Mouse (Mus musculus) stomach, embryonic 14.5 days (tissue): Measurements from ENCODE around the gene Tent4a. TPM values are rescaled to one million over a fixed set of nuclear protein-coding genes. Genes with fewer than 3 reads are reported as not detected.

ENCODE experiments used
- ATAC-seq: fragments of 200-750 bp; cut with Nextera tagmentation; 2 replicates; pipeline ENCODE4 v1.8.0; 2017; ENCODE audit warnings: low read depth, moderate TSS enrichment; ENCODE audit not compliant: insufficient number of reproducible peaks, insufficient read depth, low FRiP score
- H3K27ac ChIP-seq: fragments of 300-500 bp; sonication (generic); 2 replicates; pipeline ENCODE4 v1.5.1; 2014; ENCODE audit warnings: mild to moderate bottlenecking, low read length, moderate library complexity, mixed read lengths
- H3K27me3 ChIP-seq: fragments of 300-500 bp; sonication (generic); 2 replicates; pipeline ENCODE4 v1.6.1; 2014; ENCODE audit warnings: low read length, control low read depth, mixed read lengths; ENCODE audit not compliant: control insufficient read depth, insufficient read depth
- H3K36me3 ChIP-seq: fragments of 300-500 bp; sonication (generic); 2 replicates; pipeline ENCODE4 v1.6.1; 2014; ENCODE audit warnings: mild to moderate bottlenecking, control low read depth, low read length, moderate library complexity, mixed read lengths; ENCODE audit not compliant: control insufficient read depth, insufficient read depth
- H3K4me1 ChIP-seq: fragments of 300-500 bp; sonication (generic); 2 replicates; pipeline ENCODE4 v1.6.1; 2014; ENCODE audit warnings: low read length, control low read depth, mixed read lengths; ENCODE audit not compliant: control insufficient read depth, insufficient read depth
- H3K4me2 ChIP-seq: fragments of 300-500 bp; sonication (generic); replicated peaks from 2 replicates; pipeline ENCODE4 v1.6.1; 2014; ENCODE audit warnings: low read depth, low read length, control low read depth
- H3K4me3 ChIP-seq: fragments of 300-500 bp; sonication (generic); 2 replicates; pipeline ENCODE4 v1.5.1; 2014; ENCODE audit warnings: low read depth, low read length, control low read depth
- H3K9ac ChIP-seq: fragments of 300-500 bp; sonication (generic); replicated peaks from 2 replicates; pipeline ENCODE4 v1.6.1; 2014; ENCODE audit warnings: low read depth, mild to moderate bottlenecking, control low read depth, low read length, moderate library complexity, mixed read lengths
- H3K9me3 ChIP-seq: fragments of 300-500 bp; sonication (generic); 2 replicates; pipeline ENCODE4 v1.6.1; 2016; ENCODE audit warnings: low read depth, low read length, control low read depth; ENCODE audit not compliant: control insufficient read depth
- WGBS: fragments of 180-500 bp; shearing (Covaris S2); extraction: QIAGEN DNeasy Blood & Tissue Kit; methylation state at CpG from one replicate; pipeline ENCODE4 v1.1.7; 2014; 5-methylcytosine and 5-hydroxymethylcytosine counted together
- polyA plus RNA-seq: library from polyadenylated mRNA; unstranded; fragments of >200 nt; fragmentation: Nextera tagmentation; extraction: Ambion mirVana; gene quantifications from 2 replicates; pipeline ENCODE4 v1.2.1, GENCODE M21; 2014

Tent4a gene
- polyA plus RNA-seq, 1 experiment from 2014 or later = 8.8 TPM

- Histone ChIP-seq H3K27ac (peak overlapping the region; percentile 67; the same call in 1 of the 2 replicates), H3K4me3 (no peak overlapping the region), H3K9ac (no peak overlapping the region), H3K4me1 (peaks cover 27% of the 10 kb centered on the region), H3K27me3 (no peaks in the 10 kb centered on the region), H3K4me2 (no peak overlapping the region), H3K36me3 (no peaks in the 10 kb centered on the region), H3K9me3 (no peaks in the 10 kb centered on the region)
- no peak; the same call in 1 of the 2 replicates for ATAC-seq
- 41% methylated on average over 10 of the region's 10 CpGs for WGBS
Measured at GRCm38 (mm10) chr13:69541776-69542175, 7.4 kb upstream of the Tent4a start.

- ATAC-seq = 0 out of 2 replicates have a peak, but pooled peaks have one; percentile 26
- Histone ChIP-seq H3K4me1 (peaks cover 29% of the 10 kb centered on the region), H3K9me3 (no peaks in the 10 kb centered on the region), H3K4me2 (no peak overlapping the region), H3K27ac (peak overlapping the region; percentile 67), H3K4me3 (no peak overlapping the region), H3K36me3 (no peaks in the 10 kb centered on the region), H3K9ac (no peak overlapping the region), H3K27me3 (no peaks in the 10 kb centered on the region)
- 70% methylated on average over 6 of the region's 6 CpGs for WGBS
Measured at GRCm38 (mm10) chr13:69541209-69541608, 6.8 kb upstream of the Tent4a start.

GRCm38 (mm10) chr13:69538327-69538726 lies 3.9 kb upstream of the Tent4a start:
- Histone ChIP-seq H3K27me3 (no peaks in the 10 kb centered on the region), H3K9ac (no peak overlapping the region), H3K4me3 (no peak overlapping the region), H3K27ac (no peak overlapping the region), H3K4me1 (peaks cover 27% of the 10 kb centered on the region), H3K9me3 (no peaks in the 10 kb centered on the region), H3K4me2 (no peak overlapping the region), H3K36me3 (no peaks in the 10 kb centered on the region)
- WGBS = 34% methylated on average over 4 of the region's 4 CpGs
- ATAC-seq = no peak

- Histone ChIP-seq H3K4me1 (peaks cover 22% of the 10 kb centered on the region), H3K4me2 (no peak overlapping the region), H3K9ac (no peak overlapping the region), H3K4me3 (no peak overlapping the region), H3K9me3 (no peaks in the 10 kb centered on the region), H3K27ac (no peak overlapping the region), H3K27me3 (no peaks in the 10 kb centered on the region), H3K36me3 (no peaks in the 10 kb centered on the region)
- no peak for ATAC-seq
- WGBS = 80% methylated on average over 7 of the region's 7 CpGs
Measured at GRCm38 (mm10) chr13:69537366-69537765, 2.9 kb upstream of the Tent4a start.

GRCm38 (mm10) chr13:69536021-69536420 lies 1.6 kb upstream of the Tent4a start:
- Histone ChIP-seq H3K4me3 (peak overlapping the region; percentile 97; the same call in 1 of the 2 replicates), H3K4me1 (peaks cover 26% of the 10 kb centered on the region), H3K4me2 (peak overlapping the region; percentile 70; the same call in 1 of the 2 replicates), H3K27me3 (no peaks in the 10 kb centered on the region), H3K27ac (no peak overlapping the region), H3K9me3 (no peaks in the 10 kb centered on the region), H3K36me3 (no peaks in the 10 kb centered on the region; the same call in 1 of the 2 replicates), H3K9ac (0 out of 2 replicates have a peak overlapping the region, but pooled peaks have one; percentile 18)
- ATAC-seq = no peak
- 68% methylated on average over 4 of the region's 4 CpGs for WGBS

- no peaks in the 10 kb centered on the region for H3K9me3 ChIP-seq
- H3K9ac ChIP-seq = peak overlapping the region; percentile 92
- peak overlapping the region; percentile 70 for H3K4me2 ChIP-seq
- H3K4me1 ChIP-seq = peaks cover 32% of the 10 kb centered on the region
- H3K36me3 ChIP-seq = peaks cover 4% of the 10 kb centered on the region; the same call in 1 of the 2 replicates
- no peaks in the 10 kb centered on the region for H3K27me3 ChIP-seq
- ATAC-seq = peak; percentile 94
- peak overlapping the region; percentile 90 for H3K27ac ChIP-seq
- H3K4me3 ChIP-seq = peak overlapping the region; percentile 97
- WGBS = under 1% methylated on average over 78 of the region's 86 CpGs
Measured at GRCm38 (mm10) chr13:69534654-69535551, 486 bp upstream of the Tent4a start.

- Histone ChIP-seq H3K4me1 (peaks cover 32% of the 10 kb centered on the region), H3K27me3 (no peaks in the 10 kb centered on the region), H3K9me3 (no peaks in the 10 kb centered on the region), H3K9ac (peak within 1 kb of the TSS; percentile 92), H3K36me3 (peaks cover 6% of the 10 kb centered on the region; the same call in 1 of the 2 replicates), H3K4me2 (peak within 1 kb of the TSS; percentile 61), H3K4me3 (peak within 1 kb of the TSS; percentile 97), H3K27ac (peak within 1 kb of the TSS; percentile 83)
- under 1% methylated on average over 107 of the region's 155 CpGs for WGBS
- no peak for ATAC-seq
Measured at GRCm38 (mm10) chr13:69533405-69534333, 748 bp downstream of the Tent4a start, which contains the start of gene Nsun2. Nsun2 (plus strand) TSS chr13:69533746.

GRCm38 (mm10) chr13:69532893-69533404 lies 1.5 kb downstream of the Tent4a start:
- peaks cover 6% of the 10 kb centered on the region; the same call in 1 of the 2 replicates for H3K36me3 ChIP-seq
- H3K4me2 ChIP-seq = peak overlapping the region; percentile 61
- WGBS = 2% methylated on average over 9 of the region's 9 CpGs
- no peaks in the 10 kb centered on the region for H3K9me3 ChIP-seq
- H3K4me3 ChIP-seq = peak overlapping the region; percentile 97
- peak overlapping the region; percentile 92 for H3K9ac ChIP-seq
- peak overlapping the region; percentile 66; the same call in 1 of the 2 replicates for H3K27ac ChIP-seq
- H3K27me3 ChIP-seq = no peaks in the 10 kb centered on the region
- ATAC-seq = no peak
- H3K4me1 ChIP-seq = peaks cover 32% of the 10 kb centered on the region
